Mouse (Mus musculus) olfactory bulb, adult 2 months (tissue): ENCODE measurements around the gene Aatk. TPM values are rescaled to one million over a fixed set of nuclear protein-coding genes. Genes with fewer than 3 reads are reported as not detected.
A peak's percentile ranks its signal among the peaks of the same experiment; 100 is the strongest.

Experiments used
- H3K27ac ChIP-seq: fragments of 200-500 bp; 2 replicates; pipeline ENCODE4 v1.5.1; 2012; ENCODE audit warnings: low read depth, low read length; ENCODE audit not compliant: insufficient read depth
- H3K4me1 ChIP-seq: fragments of 200-500 bp; 2 replicates; pipeline ENCODE4 v1.6.1; 2012; ENCODE audit warnings: low read length; ENCODE audit not compliant: control insufficient read depth, insufficient read depth
- H3K4me3 ChIP-seq: fragments of 200-500 bp; 2 replicates; pipeline ENCODE4 v1.5.1; 2012; ENCODE audit warnings: mild to moderate bottlenecking, low read depth, low read length, moderate library complexity; ENCODE audit not compliant: insufficient read depth
- CTCF ChIP-seq: fragments of 200-500 bp; IDR thresholded peaks from 2 replicates; pipeline ENCODE4 v1.5.1; 2012; ENCODE audit warnings: low read depth, mild to moderate bottlenecking, low read length, moderate library complexity; ENCODE audit not compliant: insufficient read depth
- POLR2A ChIP-seq: fragments of 200-500 bp; IDR thresholded peaks from 2 replicates; pipeline ENCODE4 v1.6.1; 2012; ENCODE audit warnings: mild to moderate bottlenecking, low read depth, low read length, moderate library complexity; ENCODE audit not compliant: insufficient read depth
- WGBS: fragments of 180-500 bp; shearing (Covaris S2); methylation state at CpG from one replicate; pipeline ENCODE4 v1.1.7; 2018; 5-methylcytosine and 5-hydroxymethylcytosine counted together
- polyA plus RNA-seq: library from polyadenylated mRNA; stranded (reverse); fragments of >200 nt; gene quantifications from 2 replicates; pipeline ENCODE4 v1.2.4, GENCODE M21; 2012; ENCODE audit warnings: low replicate concordance; ENCODE audit not compliant: missing spikeins, insufficient read depth, insufficient read length

Aatk gene
- polyA plus RNA-seq, 1 experiment = not detected

DNA sequence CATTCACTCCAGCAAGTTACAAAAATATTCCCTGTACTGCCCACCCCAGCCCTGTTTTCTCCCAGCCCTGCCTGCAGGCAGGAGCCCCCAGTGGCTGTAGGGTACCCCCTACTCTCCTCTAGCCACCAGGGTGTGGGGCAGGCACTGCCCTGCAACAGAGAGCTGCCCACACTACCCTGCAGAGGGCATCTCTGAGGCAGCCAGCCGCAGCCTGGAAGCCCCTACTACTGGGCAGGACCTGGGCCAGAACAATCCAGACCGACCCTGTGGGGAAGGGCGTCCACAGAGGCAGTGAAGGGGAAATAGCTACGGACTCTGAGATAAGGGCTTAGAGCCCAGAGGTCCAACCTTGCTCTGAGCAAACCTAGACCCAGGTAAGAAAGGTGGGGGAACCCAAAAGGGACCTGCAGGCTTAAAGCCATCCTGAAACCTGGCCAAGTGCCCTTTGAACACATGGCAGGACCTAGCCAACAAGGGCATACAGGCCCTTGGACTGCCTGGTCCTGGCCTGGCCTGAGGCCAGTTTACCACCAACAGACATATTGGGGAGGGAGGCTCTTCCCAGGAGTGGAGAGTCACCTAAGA, 39.4 kb downstream of the Aatk start:
- Histone ChIP-seq H3K4me1 (peaks cover 33% of the 10 kb centered on the region), H3K4me3 (no peak overlapping the region), H3K27ac (0 out of 2 replicates have a peak overlapping the region, but pooled peaks have one; percentile 18)
- no peak for TF ChIP-seq CTCF
- no peak for TF ChIP-seq POLR2A
- WGBS = 26% methylated on average over 4 of the region's 4 CpGs

DNA sequence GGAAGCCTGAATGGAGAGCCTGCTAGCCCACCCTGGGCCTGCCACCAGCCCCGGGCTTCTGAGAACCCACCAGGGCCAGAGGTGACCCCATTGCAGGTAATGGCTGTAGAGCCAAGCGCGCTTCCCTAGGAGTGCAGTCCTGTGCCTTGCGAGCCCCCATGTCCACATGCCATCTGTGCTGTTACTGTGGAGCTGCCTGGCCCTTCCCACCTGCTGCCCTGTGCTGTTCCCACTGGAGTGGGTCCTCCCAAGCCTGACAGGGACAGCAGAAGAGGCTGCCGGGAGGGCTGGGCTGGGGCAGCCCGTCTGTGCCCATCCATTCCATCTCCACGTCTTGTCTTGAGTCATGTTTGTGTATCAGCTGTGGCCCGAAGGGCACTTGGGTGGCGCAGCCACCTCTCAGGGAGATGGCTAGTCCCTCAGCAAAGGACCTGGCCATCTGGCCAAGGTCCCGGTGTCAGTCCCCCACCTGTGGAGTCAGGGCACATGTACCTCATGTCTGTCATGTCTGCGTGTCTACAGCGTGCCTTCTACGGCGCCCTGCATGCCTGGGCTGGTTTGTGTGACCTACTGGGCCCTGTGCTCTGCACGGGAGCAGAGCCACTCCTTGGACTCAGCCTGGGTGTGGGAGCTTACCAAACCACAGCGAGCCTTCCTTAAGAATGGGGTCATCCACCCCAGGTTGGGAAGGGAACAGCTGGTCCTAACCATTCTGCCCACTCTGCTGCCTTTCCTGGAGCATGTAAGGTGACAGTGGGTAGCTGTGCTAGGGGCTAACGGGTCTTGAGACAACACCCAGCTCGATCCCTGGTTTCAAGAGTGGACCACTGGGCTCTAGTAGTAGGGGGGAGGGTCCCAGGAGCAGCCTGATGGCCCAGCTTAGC, 41.3 kb downstream of the Aatk start:
- no peak overlapping the region for H3K27ac ChIP-seq
- peaks cover 30% of the 10 kb centered on the region for H3K4me1 ChIP-seq
- no peak overlapping the region for H3K4me3 ChIP-seq
- 78% methylated on average over 18 of the region's 18 CpGs for WGBS
- TF ChIP-seq CTCF = no peak
- no peak for TF ChIP-seq POLR2A

DNA sequence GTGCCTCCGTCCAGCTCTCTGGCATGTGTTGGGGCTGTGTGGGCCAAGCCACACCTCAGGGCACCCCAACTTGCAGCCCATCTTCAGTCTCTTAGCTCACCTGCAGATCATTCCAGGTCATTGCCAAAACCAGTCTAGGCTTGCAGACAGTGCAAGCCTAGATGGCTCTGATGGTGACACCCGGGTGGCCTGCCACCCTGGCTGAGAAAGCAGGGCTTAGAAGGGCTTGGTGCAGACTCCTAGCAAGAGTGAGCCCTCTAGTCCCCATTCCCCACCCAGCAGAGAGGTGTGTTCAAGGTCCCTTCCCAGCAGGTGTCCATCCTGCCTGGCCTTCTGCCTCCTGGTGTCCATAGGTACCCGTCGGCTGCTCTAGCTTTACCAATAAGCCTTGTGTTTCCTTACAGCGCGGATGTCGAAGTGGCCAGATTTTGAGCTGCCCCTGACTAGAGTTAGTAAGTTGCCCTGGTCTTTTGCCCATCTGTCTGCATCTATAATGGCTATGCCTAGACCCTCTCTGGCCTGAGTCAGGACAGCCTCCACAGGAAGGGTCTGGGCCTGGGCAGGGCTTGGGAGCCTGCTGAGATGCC, 44.2 kb downstream of the Aatk start:
- no peak overlapping the region; the same call in 1 of the 2 replicates for H3K27ac ChIP-seq
- TF ChIP-seq CTCF = no peak
- TF ChIP-seq POLR2A = no peak
- H3K4me1 ChIP-seq = peaks cover 40% of the 10 kb centered on the region
- no peak overlapping the region for H3K4me3 ChIP-seq
- WGBS = 83% methylated on average over 7 of the region's 7 CpGs

GRCm38 (mm10) chr11:120002041-120002440, 44.9 kb downstream of the Aatk start:
- WGBS = 57% methylated on average over 5 of the region's 5 CpGs

GRCm38 (mm10) chr11:119997351-119997750, 49.6 kb downstream of the Aatk start:
- 70% methylated on average over 16 of the region's 16 CpGs for WGBS
- H3K27ac ChIP-seq = no peak overlapping the region
- H3K4me3 ChIP-seq = no peak overlapping the region
- no peak for TF ChIP-seq CTCF
- no peak for TF ChIP-seq POLR2A
- H3K4me1 ChIP-seq = peaks cover 35% of the 10 kb centered on the region

More at GRCm38 (mm10) chr11:120002041-120002440, 44.9 kb downstream of the Aatk start:
- no peak overlapping the region for H3K4me3 ChIP-seq
- H3K27ac ChIP-seq = 0 out of 2 replicates have a peak overlapping the region, but pooled peaks have one; percentile 8
- TF ChIP-seq CTCF (no peak), POLR2A (no peak)
- H3K4me1 ChIP-seq = peaks cover 37% of the 10 kb centered on the region

GRCm38 (mm10) chr11:119991338-119991678, 55.7 kb downstream of the Aatk start:
- peak; percentile 99 for TF ChIP-seq CTCF
- TF ChIP-seq POLR2A = no peak
- Histone ChIP-seq H3K27ac (peak overlapping the region; percentile 87), H3K4me3 (no peak overlapping the region), H3K4me1 (peaks cover 52% of the 10 kb centered on the region)
- WGBS = 2% methylated on average over 10 of the region's 10 CpGs

DNA sequence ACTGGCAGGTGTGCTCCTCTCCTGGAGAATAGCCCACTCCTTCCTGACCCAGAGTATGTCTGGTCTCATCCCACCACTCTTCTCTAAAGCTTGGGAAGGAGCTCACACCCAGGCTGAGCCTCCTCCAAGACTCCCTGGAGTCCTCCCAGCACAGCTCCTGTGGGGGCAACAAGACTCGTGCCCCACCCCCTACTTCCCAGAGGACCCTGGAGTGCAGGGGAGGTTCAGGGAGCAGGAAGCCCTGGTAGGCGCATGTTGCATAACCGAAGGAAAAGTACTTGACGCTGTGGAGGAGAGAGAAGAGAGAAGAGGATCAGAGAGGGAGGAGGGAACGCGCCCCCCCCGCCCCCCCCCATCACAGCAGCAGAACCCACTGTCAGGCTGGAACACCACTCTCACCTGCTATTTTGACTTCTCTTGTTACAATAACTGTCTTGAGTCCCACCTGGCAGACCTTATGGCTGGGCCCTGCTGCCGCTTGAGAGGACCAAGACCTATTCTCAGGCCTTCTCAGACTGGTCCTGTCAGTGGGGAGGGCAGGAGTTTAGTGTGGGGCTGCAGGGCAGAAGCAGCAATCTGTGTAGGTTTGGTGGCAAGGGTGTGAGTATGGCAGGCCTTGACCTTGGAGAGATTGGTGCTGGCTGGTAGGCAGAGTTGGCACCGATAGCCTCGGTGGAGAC, 56.2 kb downstream of the Aatk start:
- H3K4me3 ChIP-seq = no peak overlapping the region
- peak overlapping the region; percentile 89 for H3K27ac ChIP-seq
- 25% methylated on average over 10 of the region's 10 CpGs for WGBS
- H3K4me1 ChIP-seq = peaks cover 56% of the 10 kb centered on the region
- TF ChIP-seq CTCF (no peak), POLR2A (no peak)

GRCm38 (mm10) chr11:119989115-119989564, 57.8 kb downstream of the Aatk start:
- 7% methylated on average over 10 of the region's 10 CpGs for WGBS
- peak overlapping the region; percentile 97 for H3K27ac ChIP-seq
- peaks cover 61% of the 10 kb centered on the region for H3K4me1 ChIP-seq
- no peak overlapping the region for H3K4me3 ChIP-seq
- TF ChIP-seq CTCF (no peak), POLR2A (0 out of 2 replicates have a peak, but pooled peaks have one; percentile 22)
